Comparison of ENCODE assay signal across 20 mouse cellular contexts in genomic region chr12:87238632-87239031, GRCm38 (mm10). TPM values are rescaled to one million over a fixed set of nuclear protein-coding genes. Genes with fewer than 3 reads are reported as not detected.
A peak's percentile ranks its signal among the peaks of the same experiment; 100 is the strongest.
DNase-seq lines count a peak whose midpoint lies in the region; ATAC-seq and TF ChIP-seq lines count a peak whose summit lies in the region.
"Had no signal": no experiment of that assay in that cellular context is flagged by ENCODE, and none has a peak within 500 bp of the region (broad histone marks: within the 10 kb centered on the region; RNA-seq: fewer than 3 reads in every experiment).

Gene Noxred1 (minus strand): TSS chr12:87238732.

- DNase-seq in frontal cortex, postnatal 10 days (ENCODE audit: low spot score in 2 of 2): no peak
- DNase-seq in heart, adult 2 months: no peak
- DNase-seq in spleen, adult 2 months (ENCODE audit: low read depth in 1 of 2, low spot score in 2 of 2): no peak
- DNase-seq in spleen, postnatal 10 days (ENCODE audit: low spot score in 2 of 2): no peak
- no peak for DNase-seq in layer of hippocampus, postnatal 10 days (ENCODE audit: low spot score in 2 of 2)
- DNase-seq: adrenal gland, postnatal 10 days; B cell, adult 2 months; cerebellum, adult 11-12 months; cerebellum, adult 9-10 months; cerebellum, postnatal 25 days; gastrocnemius, postnatal 14 days; kidney, adult 18-20 months had no signal

- no peak for TF ChIP-seq EP300 in heart, adult 2 months (IDR thresholded peaks at IDR 0.05; ENCODE audit: insufficient read depth, low read depth, low read length)

- no peak within 1 kb of the TSS for H3K9ac ChIP-seq in heart, embryonic 15.5 days
- no peak within 1 kb of the TSS for H3K9ac ChIP-seq in heart, adult 2 months (ENCODE audit: low read depth, low read length)
- H3K9ac ChIP-seq: embryonic facial prominence, embryonic 12.5 days; forebrain, embryonic 15.5 days; hindbrain, embryonic 14.5 days; intestine, embryonic 15.5 days had no signal

- peaks cover 41% of the 10 kb centered on the region for H3K36me3 ChIP-seq in heart, embryonic 15.5 days
- no peaks in the 10 kb centered on the region; the same call in 1 of the 2 replicates for H3K36me3 ChIP-seq in heart, adult 2 months (ENCODE audit: control insufficient read depth, insufficient read depth, low read length)
- H3K36me3 ChIP-seq in spleen, adult 2 months (ENCODE audit: control insufficient read depth, insufficient read depth, low read length): peaks cover 25% of the 10 kb centered on the region

- no peaks in the 10 kb centered on the region for H3K9me3 ChIP-seq in heart, embryonic 15.5 days (replicated peaks)
- H3K9me3 ChIP-seq: embryonic facial prominence, embryonic 12.5 days; forebrain, embryonic 15.5 days; heart, embryonic 10.5 days; intestine, embryonic 15.5 days had no signal

- 0 out of 2 replicates have a peak, but pooled peaks have one; percentile 5 for ATAC-seq in frontal cortex, adult (ENCODE audit: low TSS enrichment)
- 0 out of 2 replicates have a peak, but pooled peaks have one; percentile 31 for ATAC-seq in heart, embryonic 15.5 days (replicated peaks; ENCODE audit: insufficient number of reproducible peaks, insufficient read depth, low FRiP score, low read depth)
- ATAC-seq: CD4-positive, CD25-positive, alpha-beta regulatory T cell, adult 4 months; forebrain, embryonic 15.5 days; intestine, embryonic 15.5 days had no signal

- 37% methylated on average over 1 of the region's 1 CpGs for WGBS in heart, embryonic 15.5 days
- 57% methylated on average over 1 of the region's 1 CpGs for WGBS in heart, adult 2 months
- WGBS in spleen, adult 2 months: 94% methylated on average over 1 of the region's 1 CpGs

- H3K4me2 ChIP-seq in heart, embryonic 15.5 days: no peak within 1 kb of the TSS
- H3K4me2 ChIP-seq: embryonic facial prominence, embryonic 12.5 days; forebrain, embryonic 15.5 days; hindbrain, embryonic 14.5 days; intestine, embryonic 15.5 days had no signal

- H3K4me1 ChIP-seq in heart, embryonic 15.5 days (replicated peaks): peaks cover 8% of the 10 kb centered on the region; the same call in 1 of the 2 replicates
- H3K4me1 ChIP-seq in heart, adult 2 months (ENCODE audit: control insufficient read depth, insufficient read depth, low read length): no peaks in the 10 kb centered on the region
- peaks cover 4% of the 10 kb centered on the region; the same call in 1 of the 2 replicates for H3K4me1 ChIP-seq in spleen, adult 2 months (ENCODE audit: control insufficient read depth, insufficient read depth, insufficient read length)
- H3K4me1 ChIP-seq: embryonic facial prominence, embryonic 12.5 days; forebrain, embryonic 15.5 days; intestine, embryonic 15.5 days had no signal

- no peaks in the 10 kb centered on the region for H3K27me3 ChIP-seq in heart, embryonic 15.5 days
- no peaks in the 10 kb centered on the region for H3K27me3 ChIP-seq in heart, adult 2 months (ENCODE audit: control insufficient read depth, insufficient read depth, low read length)
- H3K27me3 ChIP-seq in spleen, adult 2 months (ENCODE audit: control insufficient read depth, insufficient read depth, low read length): no peaks in the 10 kb centered on the region
- H3K27me3 ChIP-seq: embryonic facial prominence, embryonic 12.5 days; forebrain, embryonic 15.5 days; intestine, embryonic 15.5 days had no signal

- intact Hi-C loops in heart, adult 2 months (cut with DNase I): no loop called here

- TF ChIP-seq POLR2A in heart, adult 2 months (IDR thresholded peaks at IDR 0.05; ENCODE audit: insufficient read depth, low read depth, low read length): no peak
- no peak for TF ChIP-seq POLR2A in spleen, adult 2 months (IDR thresholded peaks at IDR 0.05; ENCODE audit: low read depth, low read length)

- H3K4me3 ChIP-seq in heart, embryonic 15.5 days: no peak within 1 kb of the TSS
- no peak within 1 kb of the TSS for H3K4me3 ChIP-seq in heart, adult 2 months
- no peak within 1 kb of the TSS for H3K4me3 ChIP-seq in spleen, adult 2 months (ENCODE audit: extremely low read depth, insufficient read depth, insufficient read length)
- H3K4me3 ChIP-seq: embryonic facial prominence, embryonic 12.5 days; forebrain, embryonic 15.5 days; heart, embryonic 10.5 days; intestine, embryonic 15.5 days had no signal

- no peak for TF ChIP-seq CTCF in heart, adult 2 months (IDR thresholded peaks at IDR 0.05)
- TF ChIP-seq CTCF in spleen, adult 2 months (IDR thresholded peaks at IDR 0.05; ENCODE audit: extremely low read depth, insufficient read depth, insufficient read length, insufficient replicate concordance): no peak

- no peaks in the 10 kb centered on the region for H3K79me2 ChIP-seq in heart, adult 2 months (replicated peaks; ENCODE audit: control insufficient read depth, insufficient read depth, low read length)

- H3K27ac ChIP-seq in heart, embryonic 15.5 days: peak within 1 kb of the TSS; percentile 7; the same call in 1 of the 2 replicates
- no peak within 1 kb of the TSS for H3K27ac ChIP-seq in heart, adult 2 months
- peak within 1 kb of the TSS; percentile 91 for H3K27ac ChIP-seq in spleen, adult 2 months (ENCODE audit: insufficient read depth, low read length)
- H3K27ac ChIP-seq: embryonic facial prominence, embryonic 12.5 days; forebrain, embryonic 15.5 days; heart, embryonic 10.5 days; hindbrain, embryonic 14.5 days; intestine, embryonic 15.5 days had no signal

RNA-seq across cellular contexts. Expression of gene Noxred1, which starts in this region (rescaled TPM):
- 0.47 and 0.74 TPM in 2 replicates for polyA plus RNA-seq in heart, embryonic 15.5 days (2015; fragmentation: Nextera tagmentation; extraction: Ambion mirVana)
- total RNA-seq in heart, adult 2 months (2021): under 1 TPM; 0.39 to 0.61 TPM
- 0.47 and 0.67 TPM in 2 replicates for polyA plus RNA-seq in heart, adult 2 months (2012; rRNA removed)
- polyA plus RNA-seq in spleen, adult 2 months (2012; rRNA removed): 2.7 and 3.7 TPM in 2 replicates
- 1 to 10 TPM; 1.1 to 1.5 TPM for total RNA-seq in layer of hippocampus, postnatal 10 days (2021)

Comparison
In these comparisons a context has a peak if more than half of its experiments do, and no peak if none do; other contexts are left out.
1. Peak in ATAC-seq and H3K27ac ChIP-seq in heart, embryonic 15.5 days; RNA of the gene not detected or under 1 TPM.